Mouse (Mus musculus): ENCODE results near the gene Gm12258. TPM values are rescaled to one million over a fixed set of nuclear protein-coding genes. Genes with fewer than 3 reads are reported as not detected.
"Not testable (repeated sequence)": the region's sequence is repeated elsewhere in the genome, so short reads cannot be mapped to it uniquely, and the experiment has no call there.

Gene Gm12258
- polyA plus RNA-seq (2015; fragmentation: Nextera tagmentation; extraction: Ambion mirVana) = 7.2 and 9.0 TPM in 2 replicates

DNA sequence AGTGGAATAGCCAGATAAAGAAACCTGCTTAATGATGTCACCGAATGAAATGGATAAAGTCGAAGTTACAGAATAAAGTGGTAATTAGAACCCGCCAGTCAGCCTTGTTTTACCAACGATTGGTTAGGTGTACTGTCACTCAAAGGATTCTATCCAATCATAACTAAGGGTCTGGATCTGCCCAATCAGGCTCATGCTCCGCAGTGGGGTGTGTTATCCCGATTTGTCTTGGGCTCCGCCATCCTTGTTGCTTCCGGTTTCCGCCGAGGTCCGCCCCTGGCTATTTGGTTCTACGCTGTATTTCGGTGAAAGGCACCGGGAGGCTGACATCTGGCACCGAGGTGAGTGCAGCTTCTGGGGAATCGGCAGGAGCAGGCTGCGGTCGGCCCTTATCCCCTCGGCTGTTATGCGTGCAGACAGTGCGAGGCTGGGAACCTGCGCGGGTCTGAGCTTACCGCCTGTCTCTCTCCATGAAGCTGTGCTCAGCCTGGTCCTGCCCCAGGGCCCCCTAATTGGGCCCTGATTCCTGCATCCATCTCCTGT lies at the start of gene Gm12258:
TSS of gene Gm12258 (plus strand) at position 240 of the 543 bp plus-strand sequence.
- Histone ChIP-seq H3K27me3 (no peaks in the 10 kb centered on the region), H3K4me1 (peaks cover 11% of the 10 kb centered on the region), H3K9me3 (replicated peaks) (no peaks in the 10 kb centered on the region), H3K4me2 (peak within 1 kb of the TSS; percentile 88), H3K36me3 (peaks cover 21% of the 10 kb centered on the region), H3K4me3 (replicated peaks) (peak within 1 kb of the TSS; percentile 82), H3K9ac (peak within 1 kb of the TSS; percentile 75), H3K27ac (peak within 1 kb of the TSS; percentile 72)
- WGBS = under 1% methylated on average over 24 of the region's 24 CpGs
- ATAC-seq (replicated peaks; ENCODE audit: low FRiP score) = peak; percentile 100

DNA sequence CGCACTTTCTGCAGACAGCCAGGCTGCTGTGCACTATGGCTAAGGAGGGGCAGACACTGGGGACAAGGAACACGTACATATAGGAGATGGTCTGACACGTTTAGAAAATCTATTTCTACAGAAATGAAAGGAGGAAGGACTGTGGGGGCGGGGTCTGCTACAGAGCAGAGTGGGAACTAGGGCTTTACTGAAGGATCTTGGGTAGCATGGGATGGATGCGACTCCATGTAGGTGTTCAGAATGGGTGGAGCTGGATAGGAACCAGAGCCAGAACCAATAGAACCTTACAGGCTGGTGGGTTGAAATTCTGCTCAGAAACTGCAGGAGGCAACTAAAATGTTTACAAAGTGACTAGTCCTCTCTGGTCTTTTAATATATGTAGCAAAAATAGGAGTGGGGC lies 47.2 kb upstream of the Gm12258 start:
- Histone ChIP-seq H3K9me3 (replicated peaks) (no peaks in the 10 kb centered on the region), H3K4me3 (replicated peaks) (no peak overlapping the region), H3K27ac (no peak overlapping the region), H3K36me3 (no peaks in the 10 kb centered on the region), H3K4me1 (0 out of 2 replicates have a peak, but pooled peaks cover 10% of the 10 kb centered on the region), H3K4me2 (no peak overlapping the region), H3K9ac (no peak overlapping the region), H3K27me3 (no peaks in the 10 kb centered on the region)
- no peak for ATAC-seq (replicated peaks; ENCODE audit: low FRiP score)
- 73% methylated on average over 5 of the region's 5 CpGs for WGBS

DNA sequence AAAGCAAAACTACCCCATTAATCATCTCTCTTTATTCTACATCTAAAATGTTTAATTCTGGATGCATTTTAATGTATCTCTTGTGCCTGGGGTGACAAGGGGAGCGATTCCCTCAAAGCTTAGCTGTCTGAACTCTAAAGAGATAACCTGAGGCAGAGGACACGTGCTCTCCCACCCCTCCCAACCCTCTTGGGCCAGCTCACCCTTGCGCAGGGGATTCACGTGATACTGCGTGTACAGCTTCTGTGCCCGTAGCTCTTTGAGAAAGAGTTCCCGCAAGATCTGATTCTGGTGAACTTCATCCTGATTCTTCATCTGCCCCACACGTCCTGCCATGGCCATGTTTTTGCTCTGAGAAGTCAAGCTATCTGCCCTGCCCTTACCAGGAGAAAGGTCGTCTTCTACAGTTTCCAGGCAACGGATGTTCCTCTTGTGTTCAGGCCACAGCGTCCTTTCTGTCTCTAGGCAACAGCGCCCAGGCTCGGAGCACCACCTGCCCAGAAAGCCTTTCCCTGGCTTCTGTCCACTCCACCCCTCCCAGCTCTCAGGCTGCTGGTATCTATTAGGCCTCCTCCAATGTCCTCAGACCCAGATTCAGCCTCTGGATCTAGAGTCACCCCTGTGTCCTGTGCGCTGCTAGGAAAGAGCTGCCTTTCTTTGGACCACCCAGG lies 45.3 kb upstream of the Gm12258 start, which contains the start of gene Fam183b:
TSS of gene Fam183b (minus strand) at position 403 of the 671 bp plus-strand sequence.
- no peak within 1 kb of the TSS for H3K4me2 ChIP-seq
- 0 out of 2 replicates have a peak, but pooled peaks cover 10% of the 10 kb centered on the region for H3K4me1 ChIP-seq
- H3K27me3 ChIP-seq = no peaks in the 10 kb centered on the region
- H3K9ac ChIP-seq = no peak within 1 kb of the TSS
- no peak within 1 kb of the TSS for H3K27ac ChIP-seq
- ATAC-seq (replicated peaks; ENCODE audit: low FRiP score) = peak; percentile 46
- H3K9me3 ChIP-seq (replicated peaks) = no peaks in the 10 kb centered on the region
- WGBS = 42% methylated on average over 14 of the region's 14 CpGs
- H3K4me3 ChIP-seq (replicated peaks) = no peak within 1 kb of the TSS
- H3K36me3 ChIP-seq = no peaks in the 10 kb centered on the region

DNA sequence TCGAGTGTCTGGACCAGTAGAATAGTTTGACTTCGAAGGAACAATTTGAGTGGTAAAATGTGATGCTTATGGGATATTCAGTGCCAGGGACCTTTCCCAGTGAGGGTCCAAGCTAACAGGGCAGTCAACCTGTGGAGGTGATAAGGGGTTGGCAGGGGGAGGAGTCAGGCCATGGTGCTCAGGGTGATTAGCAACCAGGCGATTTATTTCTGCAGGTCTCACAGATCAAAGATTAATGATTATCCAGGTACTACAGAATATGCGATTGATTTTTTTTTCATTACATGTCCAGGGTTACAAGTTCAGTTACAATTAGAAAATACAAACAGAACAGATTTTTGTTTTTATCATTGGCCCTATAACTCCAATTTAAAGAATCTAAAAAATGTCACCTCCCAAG lies 43.1 kb upstream of the Gm12258 start:
- H3K4me2 ChIP-seq = no peak overlapping the region
- 0 out of 2 replicates have a peak, but pooled peaks cover 10% of the 10 kb centered on the region for H3K4me1 ChIP-seq
- H3K9me3 ChIP-seq (replicated peaks) = no peaks in the 10 kb centered on the region
- H3K36me3 ChIP-seq = no peaks in the 10 kb centered on the region
- no peaks in the 10 kb centered on the region for H3K27me3 ChIP-seq
- no peak overlapping the region for H3K4me3 ChIP-seq (replicated peaks)
- H3K27ac ChIP-seq = no peak overlapping the region
- H3K9ac ChIP-seq = no peak overlapping the region
- ATAC-seq (replicated peaks; ENCODE audit: low FRiP score) = no peak
- 67% methylated on average over 4 of the region's 4 CpGs for WGBS

DNA sequence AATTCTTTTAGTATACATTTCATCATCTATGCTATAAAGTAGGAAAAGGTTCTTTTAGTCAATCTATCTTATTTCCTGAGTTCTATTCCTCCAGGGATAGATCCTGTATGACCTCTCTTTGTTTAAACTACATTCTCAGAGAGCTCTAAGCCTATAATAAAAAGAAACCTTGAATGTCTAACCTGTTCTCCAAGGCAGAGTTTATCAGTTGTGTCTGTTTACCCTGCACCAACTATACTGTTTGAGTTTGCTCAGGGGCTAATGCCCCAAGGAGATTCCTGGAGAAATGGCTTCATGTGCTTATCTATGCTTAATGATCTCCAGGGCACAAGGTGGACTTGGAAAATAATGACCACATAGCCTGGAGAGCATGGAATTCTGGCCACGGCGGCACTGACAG lies 42.6 kb upstream of the Gm12258 start:
- 63% methylated on average over 2 of the region's 2 CpGs for WGBS
- H3K36me3 ChIP-seq = no peaks in the 10 kb centered on the region
- no peak overlapping the region for H3K4me2 ChIP-seq
- 0 out of 2 replicates have a peak, but pooled peaks cover 10% of the 10 kb centered on the region for H3K4me1 ChIP-seq
- no peak overlapping the region for H3K4me3 ChIP-seq (replicated peaks)
- no peaks in the 10 kb centered on the region for H3K27me3 ChIP-seq
- H3K9ac ChIP-seq = no peak overlapping the region
- ATAC-seq (replicated peaks; ENCODE audit: low FRiP score) = no peak
- no peaks in the 10 kb centered on the region for H3K9me3 ChIP-seq (replicated peaks)
- no peak overlapping the region for H3K27ac ChIP-seq

DNA sequence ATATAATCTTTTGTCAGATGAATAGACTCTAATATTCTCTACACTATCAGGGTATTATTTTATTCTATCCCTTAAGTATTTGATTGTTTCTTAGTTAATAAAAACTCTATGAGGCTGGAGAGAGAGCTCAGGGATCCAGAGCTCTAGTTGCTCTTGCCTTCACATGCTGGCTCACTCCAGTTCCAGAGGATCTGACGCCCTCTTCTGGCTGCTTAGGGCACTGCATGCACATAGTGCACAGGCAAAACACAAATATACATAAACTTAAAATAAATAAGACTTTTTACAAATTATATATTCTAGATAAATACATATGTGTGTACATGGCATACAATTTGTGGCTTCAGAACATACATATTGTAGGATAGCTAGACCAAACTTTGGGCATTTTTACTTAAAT lies 35.0 kb upstream of the Gm12258 start:
- H3K9ac ChIP-seq = no peak overlapping the region
- no peak overlapping the region for H3K4me2 ChIP-seq
- H3K9me3 ChIP-seq (replicated peaks) = no peaks in the 10 kb centered on the region
- no peaks in the 10 kb centered on the region for H3K27me3 ChIP-seq
- no peak for ATAC-seq (replicated peaks; ENCODE audit: low FRiP score)
- no peaks in the 10 kb centered on the region for H3K36me3 ChIP-seq
- no peak overlapping the region for H3K27ac ChIP-seq
- WGBS = 6% methylated on average over 1 of the region's 1 CpGs
- no peak overlapping the region for H3K4me3 ChIP-seq (replicated peaks)
- no peaks in the 10 kb centered on the region for H3K4me1 ChIP-seq

DNA sequence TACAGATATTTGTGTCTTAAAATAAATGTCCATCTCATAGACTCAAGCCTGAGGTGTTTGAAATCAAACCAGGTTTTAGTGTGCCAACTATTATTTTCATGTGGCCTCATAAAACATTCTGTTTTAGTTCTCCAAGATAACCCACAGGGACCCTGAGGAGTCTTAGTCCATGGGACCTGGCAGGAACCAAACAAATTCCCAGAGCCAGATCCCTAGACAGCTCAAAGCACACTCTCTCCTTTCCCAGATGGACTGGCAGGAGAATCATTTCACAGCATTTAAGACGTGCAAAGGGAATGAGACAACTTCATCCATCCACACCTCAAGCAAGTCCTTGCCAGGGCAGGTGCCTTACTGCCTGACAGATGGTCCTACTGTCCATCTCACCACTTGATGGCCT lies 32.3 kb upstream of the Gm12258 start, which contains the start of gene Olfr313:
TSS of gene Olfr313 (plus strand) at position 301 of the 400 bp plus-strand sequence.
- H3K4me2 ChIP-seq; ATAC-seq (replicated peaks; ENCODE audit: low FRiP score); H3K9me3 ChIP-seq (replicated peaks); H3K4me1 ChIP-seq; H3K4me3 ChIP-seq (replicated peaks); H3K27ac ChIP-seq; H3K9ac ChIP-seq; H3K36me3 ChIP-seq; H3K27me3 ChIP-seq: not testable (repeated sequence)
- 56% methylated on average over 1 of the region's 1 CpGs for WGBS

DNA sequence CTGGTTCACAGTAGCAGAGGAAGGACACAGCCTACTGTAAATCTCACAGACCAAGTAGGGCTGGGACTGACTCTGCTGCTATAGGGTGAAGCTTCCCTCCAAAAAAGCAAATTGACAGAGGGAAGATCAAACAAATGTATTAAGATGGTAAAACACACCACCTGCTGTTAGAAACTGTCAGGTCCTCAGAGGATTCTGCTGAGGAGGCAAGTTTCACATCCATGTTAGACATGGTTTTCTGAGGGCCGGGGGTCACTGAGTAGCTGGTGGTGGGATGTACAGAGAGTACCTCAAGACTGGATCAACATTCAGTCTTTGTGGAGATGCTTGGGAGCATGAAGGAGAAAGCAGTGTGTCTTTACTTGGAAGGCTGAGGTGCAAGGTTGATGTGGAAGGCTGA lies 31.3 kb upstream of the Gm12258 start:
- Histone ChIP-seq H3K4me1 (no peaks in the 10 kb centered on the region), H3K4me2 (no peak overlapping the region), H3K9me3 (replicated peaks) (no peaks in the 10 kb centered on the region), H3K27me3 (no peaks in the 10 kb centered on the region), H3K36me3 (no peaks in the 10 kb centered on the region), H3K27ac (no peak overlapping the region), H3K9ac (no peak overlapping the region), H3K4me3 (replicated peaks) (no peak overlapping the region)
- no peak for ATAC-seq (replicated peaks; ENCODE audit: low FRiP score)
- WGBS = 78% methylated on average over 1 of the region's 1 CpGs

DNA sequence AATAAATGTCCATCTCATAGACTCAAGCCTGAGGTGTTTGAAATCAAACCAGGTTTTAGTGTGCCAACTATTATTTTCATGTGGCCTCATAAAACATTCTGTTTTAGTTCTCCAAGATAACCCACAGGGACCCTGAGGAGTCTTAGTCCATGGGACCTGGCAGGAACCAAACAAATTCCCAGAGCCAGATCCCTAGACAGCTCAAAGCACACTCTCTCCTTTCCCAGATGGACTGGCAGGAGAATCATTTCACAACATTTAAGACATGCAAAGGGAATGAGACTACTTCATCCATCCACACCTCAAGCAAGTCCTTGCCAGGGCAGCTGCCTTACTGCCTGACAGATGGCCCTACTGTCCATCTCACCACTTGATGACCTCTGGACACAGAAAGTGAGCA lies 18.0 kb upstream of the Gm12258 start, which contains the start of gene Olfr312:
TSS of gene Olfr312 (plus strand) at position 301 of the 400 bp plus-strand sequence.
- H3K9me3 ChIP-seq (replicated peaks); ATAC-seq (replicated peaks; ENCODE audit: low FRiP score); H3K27ac ChIP-seq; H3K4me2 ChIP-seq; H3K36me3 ChIP-seq; H3K4me3 ChIP-seq (replicated peaks); H3K9ac ChIP-seq; H3K27me3 ChIP-seq; H3K4me1 ChIP-seq: not testable (repeated sequence)

DNA sequence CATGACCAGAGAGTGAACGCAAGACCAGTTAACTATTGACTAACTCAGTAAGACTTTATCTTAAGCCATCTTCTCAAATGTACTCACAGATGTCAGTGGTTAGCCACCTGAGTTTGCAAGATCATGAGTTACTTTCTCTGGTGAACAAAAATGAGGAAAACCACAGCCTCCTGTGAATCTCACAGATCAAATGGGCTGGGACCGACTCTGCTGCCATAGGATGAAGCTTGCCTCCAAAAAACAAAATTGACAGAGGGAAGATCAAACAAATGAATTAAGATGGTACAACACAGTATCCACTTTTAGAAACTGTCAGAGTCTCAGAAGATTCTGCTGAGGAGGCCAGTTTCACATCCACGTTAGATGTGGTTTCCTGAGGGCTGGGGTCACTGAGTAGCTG lies 17.2 kb upstream of the Gm12258 start:
- no peak for ATAC-seq (replicated peaks; ENCODE audit: low FRiP score)
- WGBS = 74% methylated on average over 3 of the region's 3 CpGs
- H3K36me3 ChIP-seq = no peaks in the 10 kb centered on the region

DNA sequence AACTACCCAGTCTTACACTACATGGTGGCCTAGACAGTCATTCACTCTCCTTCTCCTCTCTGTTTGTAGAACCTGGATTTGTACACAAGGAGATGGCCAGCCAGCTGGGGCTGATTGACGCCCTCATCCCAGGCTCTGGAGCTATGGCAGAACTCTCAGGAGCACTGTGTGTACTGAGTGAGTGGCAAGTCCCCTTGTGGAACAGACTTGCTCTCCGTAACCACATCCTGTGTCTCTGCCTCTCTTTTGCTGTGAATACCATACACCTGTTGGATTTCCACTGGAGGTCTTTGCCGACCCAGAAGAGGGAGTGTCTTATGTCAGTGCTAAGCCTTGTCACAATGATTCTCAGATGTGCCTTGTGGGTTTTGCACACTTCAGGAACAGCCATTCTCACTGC lies 14.4 kb upstream of the Gm12258 start:
- H3K4me2 ChIP-seq; H3K4me1 ChIP-seq; H3K9me3 ChIP-seq (replicated peaks); H3K27ac ChIP-seq; H3K4me3 ChIP-seq (replicated peaks); ATAC-seq (replicated peaks; ENCODE audit: low FRiP score); H3K27me3 ChIP-seq; H3K36me3 ChIP-seq; H3K9ac ChIP-seq: not testable (repeated sequence)
- 87% methylated on average over 3 of the region's 3 CpGs for WGBS

More for the DNA sequence above, 17.2 kb upstream of the Gm12258 start:
- Histone ChIP-seq H3K4me2 (no peak overlapping the region), H3K9ac (no peak overlapping the region), H3K27ac (no peak overlapping the region), H3K9me3 (replicated peaks) (no peaks in the 10 kb centered on the region), H3K4me1 (no peaks in the 10 kb centered on the region), H3K4me3 (replicated peaks) (no peak overlapping the region), H3K27me3 (0 out of 2 replicates have a peak, but pooled peaks cover 6% of the 10 kb centered on the region)

DNA sequence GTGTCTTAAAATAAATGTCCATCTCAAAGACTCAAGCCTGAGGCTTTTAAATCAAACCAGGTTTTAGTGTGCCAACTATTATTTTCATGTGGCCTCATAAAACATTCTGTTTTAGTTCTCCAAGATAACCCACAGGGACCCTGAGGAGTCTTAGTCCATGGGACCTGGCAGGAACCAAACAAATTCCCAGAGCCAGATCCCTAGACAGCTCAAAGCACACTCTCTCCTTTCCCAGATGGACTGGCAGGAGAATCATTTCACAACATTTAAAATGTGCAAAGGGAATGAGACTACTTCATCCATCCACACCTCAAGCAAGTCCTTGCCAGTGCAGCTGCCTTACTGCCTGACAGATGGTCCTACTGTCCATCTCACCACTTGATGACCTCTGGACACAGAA lies 8.0 kb upstream of the Gm12258 start, which contains the start of gene Olfr311:
TSS of gene Olfr311 (plus strand) at position 301 of the 400 bp plus-strand sequence.
- H3K4me2 ChIP-seq; H3K36me3 ChIP-seq; H3K27ac ChIP-seq; ATAC-seq (replicated peaks; ENCODE audit: low FRiP score); H3K4me1 ChIP-seq; H3K27me3 ChIP-seq; H3K9me3 ChIP-seq (replicated peaks); H3K9ac ChIP-seq; H3K4me3 ChIP-seq (replicated peaks): not testable (repeated sequence)

Data from kidney, embryonic 15.5 days (tissue).